Mouse (Mus musculus): ENCODE data around the gene Nat8f5. TPM values are rescaled to one million over a fixed set of nuclear protein-coding genes. Genes with fewer than 3 reads are reported as not detected.
"Not testable (repeated sequence)": the region's sequence is repeated elsewhere in the genome, so short reads cannot be mapped to it uniquely, and the experiment has no call there.

Nat8f5 gene
- total RNA-seq (2021), result under 1 TPM in 1 of 2 experiments, not detected in 1; 0.23 TPM
- long read RNA-seq, experiment 1, result 0 reads
- long read RNA-seq, experiment 2, result 0 reads

GRCm38 (mm10) chr6:85820837-85821236 lies at the start of gene Nat8f5, which contains the start of gene Nat8f6:
Nat8f5 (minus strand) TSS chr6:85820972.
Nat8f6 (minus strand) TSS chr6:85820954.
- DNase-seq, result no peak

DNA sequence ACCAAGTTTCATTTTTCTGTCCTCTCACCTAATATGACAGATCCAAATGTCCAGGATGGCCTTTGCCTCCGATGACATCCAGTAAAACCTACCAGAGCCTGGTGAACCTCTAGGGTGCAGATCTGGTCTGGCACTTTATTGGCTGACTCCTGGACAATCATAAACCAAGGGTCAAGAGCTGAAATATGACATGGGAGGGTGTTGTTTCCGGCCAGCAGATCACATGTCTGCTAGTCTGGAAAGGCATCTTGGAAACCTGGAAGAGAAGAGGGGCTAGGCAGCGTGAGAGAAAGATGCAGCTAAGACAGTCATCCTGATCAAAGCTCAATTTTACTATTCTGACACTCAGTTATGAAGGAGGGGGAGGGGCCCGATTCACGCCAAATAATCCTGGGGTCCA lies 48.2 kb upstream of the Nat8f5 start, which contains the start of gene Nat8f2:
Gene Nat8f2 (minus strand): TSS at position 153 of the 400 bp plus-strand sequence.
- not testable (repeated sequence) for DNase-seq

- no peak for DNase-seq
Measured at GRCm38 (mm10) chr6:85867726-85868690, 47.2 kb upstream of the Nat8f5 start.

- not testable (repeated sequence) for DNase-seq
Measured at GRCm38 (mm10) chr6:85866995-85867394, 46.2 kb upstream of the Nat8f5 start.

DNA sequence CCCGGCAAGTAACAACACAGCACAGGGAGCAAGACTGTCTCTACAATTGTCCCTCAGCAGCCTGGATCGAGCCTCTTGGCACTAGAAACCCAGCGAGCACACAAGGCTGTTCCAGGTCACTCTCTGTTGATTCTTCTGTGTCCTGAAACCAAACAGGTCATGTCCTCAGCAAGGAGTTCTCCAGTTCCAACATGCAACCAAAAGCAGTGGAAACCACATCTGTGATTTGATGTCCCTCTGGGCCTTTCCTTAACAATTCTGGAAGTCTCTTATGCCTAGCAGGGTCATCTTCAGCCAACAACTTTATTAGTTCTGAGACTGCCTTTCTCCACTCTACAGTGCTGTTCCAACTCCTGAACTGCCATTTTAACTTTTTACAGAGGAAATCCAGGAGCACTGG lies 45.4 kb upstream of the Nat8f5 start:
- not testable (repeated sequence) for DNase-seq

DNA sequence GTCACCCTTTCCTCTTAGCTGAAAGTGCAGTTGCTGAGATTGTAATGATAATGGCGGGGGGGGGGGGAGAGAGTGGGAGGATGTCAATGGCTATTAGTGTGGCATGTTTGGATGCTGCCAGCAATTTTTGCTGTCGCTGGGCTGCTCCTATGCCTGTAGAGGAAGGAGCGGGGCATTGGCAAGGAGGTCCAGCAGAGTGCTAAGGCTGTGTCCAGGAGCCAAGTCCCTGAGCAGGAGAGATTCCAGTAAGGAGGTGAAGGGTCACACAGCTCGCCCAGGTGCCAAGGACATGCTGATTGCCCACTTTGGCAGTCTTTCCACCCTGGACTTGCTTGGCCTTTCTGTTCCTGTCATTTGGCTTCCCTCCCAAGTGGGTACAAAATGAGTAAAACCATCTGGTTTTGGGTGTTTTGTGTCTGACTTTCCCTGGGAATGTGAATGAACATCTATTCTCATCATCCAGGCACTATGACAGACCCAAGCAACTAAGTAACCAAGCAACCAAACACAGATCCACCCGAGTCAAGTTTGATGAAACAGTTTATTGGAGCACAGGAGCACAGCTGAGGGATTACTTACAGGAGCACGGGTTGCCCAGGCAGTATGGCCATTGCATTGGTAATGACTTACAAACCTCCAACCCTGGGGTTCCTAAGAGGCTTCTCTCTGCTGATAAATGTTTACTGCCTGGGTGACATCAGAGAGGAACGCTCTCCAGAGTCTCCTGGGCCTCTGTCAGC lies 44.3 kb upstream of the Nat8f5 start:
- DNase-seq, result not testable (repeated sequence)

DNA sequence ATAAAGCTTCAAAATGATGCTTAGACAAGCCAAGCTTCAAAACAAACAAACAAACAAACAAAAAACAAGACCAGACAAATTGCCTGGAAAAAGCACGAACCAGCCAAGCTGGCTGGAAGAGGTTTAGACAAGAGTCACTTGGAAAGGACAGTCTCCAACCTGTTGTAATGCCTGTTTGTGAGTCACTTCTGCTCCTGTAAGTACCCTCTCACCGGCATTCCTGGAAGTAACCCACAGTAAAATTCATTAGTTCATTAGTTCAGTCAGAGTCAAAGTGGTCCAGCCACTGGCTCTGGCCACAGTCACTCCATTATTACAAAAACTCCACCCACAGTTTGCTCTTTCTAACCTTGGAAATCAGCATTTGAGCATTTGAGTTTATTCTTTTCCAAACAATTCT lies 43.1 kb upstream of the Nat8f5 start:
- no peak for DNase-seq

- no peak for DNase-seq
Measured at GRCm38 (mm10) chr6:85863136-85863535, 42.4 kb upstream of the Nat8f5 start.

DNA sequence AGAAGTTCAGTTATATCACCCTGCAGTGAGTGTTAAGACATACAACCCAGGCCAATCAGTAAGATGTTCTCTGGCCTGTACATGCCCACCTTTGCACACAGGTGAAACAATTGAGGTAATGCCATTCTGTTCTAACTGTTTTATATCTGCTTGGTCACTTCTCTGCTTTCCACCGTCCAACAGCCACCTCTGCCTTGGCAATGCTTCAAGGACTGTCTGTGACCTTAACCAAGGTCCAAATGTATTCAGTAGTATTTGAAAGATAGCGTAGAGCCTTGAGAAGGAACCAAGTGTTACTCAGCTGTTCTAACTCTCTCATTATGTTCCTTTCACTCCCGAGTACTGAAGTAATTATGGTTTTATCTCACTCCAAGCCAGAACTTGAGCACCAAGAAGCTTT lies 41.8 kb upstream of the Nat8f5 start:
- DNase-seq, result no peak

GRCm38 (mm10) chr6:85861247-85861646 lies 40.5 kb upstream of the Nat8f5 start:
- no peak for DNase-seq

GRCm38 (mm10) chr6:85856194-85856678 lies 35.5 kb upstream of the Nat8f5 start:
- DNase-seq, result no peak

DNA sequence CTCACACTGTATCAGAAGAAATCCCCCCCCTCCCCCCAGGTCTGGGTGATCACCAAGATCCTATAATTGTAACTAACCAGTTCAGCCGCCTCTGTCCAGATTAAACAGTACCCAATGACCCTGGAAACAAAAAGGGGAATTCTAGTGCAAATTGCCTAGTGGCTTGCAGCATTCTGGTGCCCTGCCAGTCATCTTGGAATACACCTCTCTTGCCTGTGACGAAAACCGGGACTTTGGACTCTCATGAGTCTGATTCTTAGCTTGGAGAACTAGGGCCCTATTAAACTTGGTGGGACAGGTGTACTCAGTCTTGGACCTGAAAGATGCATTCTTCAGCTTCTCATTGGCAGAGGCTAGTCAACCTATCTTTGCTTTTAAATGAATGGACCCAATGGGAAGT lies 32.7 kb upstream of the Nat8f5 start:
- no peak for DNase-seq

DNA sequence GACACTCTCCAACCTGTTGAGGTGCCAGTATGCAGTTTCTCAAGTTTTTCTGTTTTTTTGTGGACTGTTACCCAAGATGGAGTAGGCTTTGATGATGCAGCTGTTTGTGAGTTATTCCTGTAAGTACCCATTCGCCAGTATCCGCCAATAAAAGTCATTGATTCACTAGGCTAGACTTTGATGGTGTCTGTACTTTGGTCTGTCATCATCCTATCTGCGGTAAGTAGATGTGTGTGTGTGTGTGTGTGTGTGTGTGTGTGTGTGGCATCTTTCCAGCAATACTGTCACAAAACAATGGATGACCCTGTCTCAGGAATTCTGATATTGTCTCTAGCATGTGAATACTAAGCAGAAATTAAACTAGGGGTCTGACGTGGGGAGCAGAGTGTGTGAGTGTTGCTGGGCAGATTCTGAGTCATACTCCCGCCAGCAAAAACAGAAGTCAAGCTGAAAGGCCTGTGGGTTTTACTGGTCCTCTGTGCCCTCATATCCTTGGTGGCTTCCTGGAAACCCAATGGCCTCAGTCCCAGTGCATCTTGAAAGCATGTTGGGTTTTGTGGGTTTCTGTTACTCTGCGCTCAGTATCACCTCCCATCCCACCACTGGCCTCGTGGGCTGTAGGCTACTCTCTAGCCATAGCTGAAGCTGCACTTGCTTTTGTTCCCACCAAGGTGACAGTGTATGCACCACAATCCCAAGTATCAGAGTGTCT lies 30.4 kb upstream of the Nat8f5 start:
- DNase-seq, result no peak

- no peak for DNase-seq
Measured at GRCm38 (mm10) chr6:85849240-85849639, 28.5 kb upstream of the Nat8f5 start.

DNA sequence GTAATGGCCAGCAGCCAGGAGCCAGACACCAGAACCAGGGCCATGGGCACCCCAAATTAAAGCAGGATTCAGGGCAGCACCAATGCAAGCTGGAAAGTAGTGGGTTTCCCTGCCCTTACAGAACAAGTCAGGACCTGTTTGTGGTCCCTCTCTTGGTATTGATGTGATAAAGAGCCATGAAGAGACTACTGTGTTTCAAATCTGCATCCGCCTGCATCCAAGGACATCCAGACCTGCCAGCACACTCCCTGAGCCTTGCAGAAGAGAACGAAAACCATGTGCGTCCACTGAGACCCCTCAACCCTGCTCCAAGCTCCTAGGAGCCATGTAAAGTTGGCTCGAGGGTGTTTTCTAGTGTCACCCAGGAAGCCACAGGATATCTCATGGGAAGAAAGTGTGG lies 27.4 kb upstream of the Nat8f5 start:
- no peak for DNase-seq

DNA sequence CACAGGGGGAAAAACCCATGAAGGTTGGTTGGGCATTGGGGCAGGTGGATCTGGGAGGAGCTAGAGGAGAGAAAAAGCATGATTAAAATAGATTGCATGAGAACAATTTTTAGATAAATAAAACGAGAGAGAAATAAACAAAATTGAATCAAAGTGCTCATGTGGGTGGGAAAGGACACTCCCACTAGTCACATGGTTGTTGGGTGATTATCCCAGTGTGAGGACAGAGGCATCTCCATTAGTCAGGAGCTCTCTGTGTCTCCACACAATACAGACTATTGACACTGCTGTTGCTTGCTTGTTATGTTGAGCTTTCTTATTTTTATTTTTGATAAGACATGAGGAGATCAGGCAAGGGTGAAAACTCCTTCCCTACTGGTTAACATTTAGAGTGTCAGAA lies 26.1 kb upstream of the Nat8f5 start:
- no peak for DNase-seq

DNA sequence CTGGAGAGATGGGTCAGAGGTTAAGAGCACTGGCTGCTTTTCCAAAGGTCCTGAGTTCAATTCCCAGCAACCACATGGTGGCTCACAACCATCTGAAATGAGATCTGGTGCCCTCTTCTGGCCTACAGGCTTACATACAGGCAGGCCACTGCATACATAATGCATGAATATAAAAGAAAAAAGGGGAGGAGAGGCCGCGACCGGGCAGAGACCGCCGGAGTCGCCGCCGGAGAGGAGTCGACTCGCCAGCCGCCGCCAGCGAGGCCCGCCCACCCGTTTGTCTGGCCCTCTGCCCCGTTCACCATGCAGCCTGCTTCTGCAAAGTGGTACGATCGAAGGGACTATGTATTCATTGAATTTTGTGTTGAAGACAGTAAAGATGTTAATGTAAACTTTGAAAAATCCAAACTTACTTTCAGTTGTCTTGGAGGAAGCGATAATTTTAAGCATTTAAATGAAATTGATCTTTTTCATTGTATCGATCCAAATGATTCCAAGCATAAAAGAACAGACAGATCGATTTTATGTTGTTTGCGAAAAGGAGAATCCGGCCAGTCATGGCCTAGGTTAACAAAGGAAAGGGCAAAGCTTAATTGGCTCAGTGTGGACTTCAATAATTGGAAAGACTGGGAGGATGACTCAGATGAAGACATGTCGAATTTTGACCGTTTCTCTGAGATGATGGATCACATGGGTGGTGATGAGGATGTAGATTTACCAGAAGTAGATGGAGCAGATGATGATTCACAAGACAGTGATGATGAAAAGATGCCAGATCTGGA lies 23.1 kb upstream of the Nat8f5 start:
- DNase-seq, result not testable (repeated sequence)

- no peak for DNase-seq
Measured at GRCm38 (mm10) chr6:85839982-85840381, 19.2 kb upstream of the Nat8f5 start.

DNA sequence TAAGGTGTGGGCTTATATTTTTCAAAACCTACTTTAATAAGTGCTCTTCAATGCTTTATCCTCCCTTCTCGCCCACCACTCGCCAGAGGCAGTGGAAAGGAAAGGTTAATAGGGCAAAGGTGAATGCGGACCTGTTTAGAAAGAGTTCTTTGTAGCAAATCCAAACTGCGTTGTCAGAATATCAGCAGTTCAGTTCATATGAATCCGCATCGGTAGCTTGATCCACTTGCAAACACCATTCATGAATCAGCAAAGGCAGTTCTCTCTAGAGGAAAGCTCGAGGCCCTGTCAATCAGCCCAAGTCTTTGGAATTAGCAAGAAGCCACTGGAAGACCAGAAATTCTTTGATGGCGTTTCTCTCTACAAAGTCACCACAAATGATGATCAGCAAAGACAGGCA lies 17.9 kb upstream of the Nat8f5 start:
- DNase-seq, result no peak

DNA sequence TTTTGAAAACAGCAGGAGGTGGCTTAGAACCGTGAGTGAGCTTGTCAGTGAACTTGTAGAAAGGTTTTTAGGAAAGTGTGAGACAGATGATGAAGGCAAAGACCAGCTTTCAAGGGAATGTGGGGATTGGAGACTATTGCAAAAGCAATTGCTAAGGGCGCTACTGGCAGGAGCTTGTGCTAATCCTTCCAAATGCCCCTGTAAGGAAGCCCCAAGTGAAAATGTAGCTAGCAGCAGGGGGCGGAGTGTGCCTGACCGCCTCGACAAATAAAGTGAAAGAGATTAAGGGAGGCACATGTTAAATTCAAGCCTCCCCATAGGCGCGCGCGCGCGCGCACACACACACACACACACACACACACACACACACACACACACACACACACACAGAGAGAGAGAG lies 16.5 kb upstream of the Nat8f5 start:
- peak; percentile 19 for DNase-seq

DNA sequence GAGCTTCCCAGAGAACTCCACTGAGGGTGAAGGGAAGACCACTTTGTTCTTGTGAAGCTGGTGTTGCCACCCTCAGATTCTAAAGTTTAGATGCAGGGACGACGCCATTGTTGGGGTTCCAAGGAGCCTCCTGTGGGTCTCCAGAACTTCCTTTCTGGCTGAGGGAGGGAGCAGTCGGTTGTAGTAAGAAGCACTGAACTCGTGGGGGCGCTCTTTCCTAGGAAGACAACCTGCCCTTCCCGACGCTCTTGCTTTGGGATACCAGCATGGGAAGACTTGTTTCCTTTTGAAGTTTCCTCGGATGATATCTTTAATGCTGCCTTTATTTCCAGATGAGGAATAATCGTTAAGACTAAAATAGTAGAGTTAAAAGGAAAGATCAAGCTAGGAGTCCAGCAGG lies 16.1 kb upstream of the Nat8f5 start:
- peak; percentile 72 for DNase-seq
